Mouse (Mus musculus) stomach, embryonic 15.5 days (tissue): ENCODE results near the gene Mtmr12. TPM values are rescaled to one million over a fixed set of nuclear protein-coding genes. Genes with fewer than 3 reads are reported as not detected.

Source experiments
- ATAC-seq: fragments of 200-750 bp; cut with Nextera tagmentation; 2 replicates; pipeline ENCODE4 v1.8.0; 2017; ENCODE audit warnings: low read depth, moderate number of reproducible peaks, moderate TSS enrichment; ENCODE audit not compliant: insufficient read depth, low FRiP score
- H3K27ac ChIP-seq: fragments of 300-500 bp; sonication (generic); 2 replicates; pipeline ENCODE4 v1.5.1; 2015; ENCODE audit warnings: mild to moderate bottlenecking, inconsistent platforms
- H3K27me3 ChIP-seq: fragments of 300-500 bp; sonication (generic); replicated peaks from 2 replicates; pipeline ENCODE4 v1.6.1; 2015; ENCODE audit warnings: inconsistent platforms
- H3K36me3 ChIP-seq: fragments of 300-500 bp; sonication (generic); 2 replicates; pipeline ENCODE4 v1.6.1; 2015; ENCODE audit warnings: inconsistent platforms
- H3K4me1 ChIP-seq: fragments of 300-500 bp; sonication (generic); 2 replicates; pipeline ENCODE4 v1.6.1; 2015; ENCODE audit warnings: inconsistent platforms
- H3K4me2 ChIP-seq: fragments of 300-500 bp; sonication (generic); 2 replicates; pipeline ENCODE4 v1.6.1; 2015; ENCODE audit warnings: mild to moderate bottlenecking, inconsistent platforms
- H3K4me3 ChIP-seq: fragments of 300-500 bp; sonication (generic); replicated peaks from 2 replicates; pipeline ENCODE4 v1.5.1; 2015; ENCODE audit warnings: inconsistent platforms
- H3K9ac ChIP-seq: fragments of 300-500 bp; sonication (generic); 2 replicates; pipeline ENCODE4 v1.6.1; 2015; ENCODE audit warnings: inconsistent platforms
- H3K9me3 ChIP-seq: fragments of 300-500 bp; sonication (generic); 2 replicates; pipeline ENCODE4 v1.6.1; 2016; ENCODE audit warnings: inconsistent platforms
- WGBS: fragments of 180-500 bp; shearing (Covaris S2); methylation state at CpG from one replicate; pipeline ENCODE4 v1.1.7; 2015; 5-methylcytosine and 5-hydroxymethylcytosine counted together
- polyA plus RNA-seq: library from polyadenylated mRNA; unstranded; fragments of >200 nt; fragmentation: Nextera tagmentation; extraction: Ambion mirVana; gene quantifications from 2 replicates; pipeline ENCODE4 v1.2.1, GENCODE M21; 2015

Gene Mtmr12
- polyA plus RNA-seq, 1 experiment from 2014 or later: 14.9 TPM

DNA sequence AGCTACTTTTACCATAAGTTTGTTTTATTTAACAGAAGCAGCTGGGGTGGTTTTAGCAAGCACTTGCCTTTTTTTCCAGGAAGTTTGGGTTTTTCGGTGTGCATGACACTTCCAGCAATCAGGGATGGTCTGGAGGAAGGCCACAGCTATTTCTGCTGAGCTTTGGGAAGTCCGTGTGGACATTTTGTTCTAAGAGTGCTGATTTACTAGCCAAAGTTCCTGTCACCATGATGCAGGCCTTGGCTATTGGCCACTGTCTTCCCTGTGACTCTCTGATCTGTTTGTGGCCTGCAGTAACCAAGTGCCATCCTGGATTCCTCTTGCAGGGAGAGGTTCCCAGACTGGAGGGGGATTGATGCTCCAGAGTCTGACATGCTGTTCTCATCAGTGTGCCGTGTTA lies 39.0 kb downstream of the Mtmr12 start:
- Histone ChIP-seq H3K9me3 (no peaks in the 10 kb centered on the region), H3K4me2 (no peak overlapping the region), H3K9ac (no peak overlapping the region), H3K27ac (no peak overlapping the region), H3K36me3 (peaks cover 13% of the 10 kb centered on the region; the same call in 1 of the 2 replicates), H3K27me3 (no peaks in the 10 kb centered on the region), H3K4me1 (no peaks in the 10 kb centered on the region), H3K4me3 (no peak overlapping the region)
- ATAC-seq: no peak
- 75% methylated on average over 3 of the region's 3 CpGs for WGBS

DNA sequence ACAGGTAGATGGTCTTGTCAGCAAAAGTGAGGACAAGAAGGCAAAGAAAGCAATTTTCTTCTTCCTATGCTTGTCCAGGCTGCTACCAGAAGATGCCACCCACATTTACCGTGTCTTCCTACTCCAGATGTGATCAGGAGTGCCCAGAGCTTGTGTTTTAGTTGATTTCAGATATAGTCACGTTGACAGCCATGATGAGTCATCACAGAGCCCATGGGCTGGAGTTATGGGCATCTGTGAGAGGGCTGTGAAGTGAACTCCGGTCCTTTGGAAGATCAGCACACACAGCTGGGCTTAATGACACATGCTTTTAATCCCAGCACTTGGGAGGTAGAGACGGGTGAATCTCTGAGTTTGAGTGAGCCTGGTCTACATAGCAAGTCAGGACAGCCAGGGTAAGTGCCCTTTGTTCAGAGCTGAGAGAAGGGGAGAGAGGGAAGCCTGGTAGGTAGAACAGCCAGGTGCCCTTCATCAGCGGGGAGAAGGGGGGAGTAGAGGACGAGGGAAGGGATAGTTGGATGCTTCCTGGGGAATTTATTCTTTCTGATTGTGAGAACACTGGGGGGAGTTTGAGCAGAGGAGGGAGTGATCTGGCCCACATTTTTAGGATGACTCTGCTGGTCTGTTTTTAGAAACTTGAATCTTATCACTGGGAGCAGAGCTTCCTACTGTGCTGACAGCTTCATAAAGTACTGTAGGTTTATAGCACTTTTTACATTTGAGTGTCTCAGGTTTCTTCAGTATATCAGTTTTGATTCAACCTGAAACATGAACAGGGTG lies 40.9 kb downstream of the Mtmr12 start:
- no peak overlapping the region for H3K4me3 ChIP-seq
- H3K4me1 ChIP-seq: no peaks in the 10 kb centered on the region
- ATAC-seq: peak; percentile 70; the same call in 1 of the 2 replicates
- H3K27ac ChIP-seq: no peak overlapping the region
- no peaks in the 10 kb centered on the region for H3K9me3 ChIP-seq
- H3K4me2 ChIP-seq: no peak overlapping the region
- H3K9ac ChIP-seq: no peak overlapping the region; the same call in 1 of the 2 replicates
- H3K27me3 ChIP-seq: no peaks in the 10 kb centered on the region
- WGBS: 63% methylated on average over 6 of the region's 6 CpGs
- H3K36me3 ChIP-seq: peaks cover 9% of the 10 kb centered on the region; the same call in 1 of the 2 replicates

DNA sequence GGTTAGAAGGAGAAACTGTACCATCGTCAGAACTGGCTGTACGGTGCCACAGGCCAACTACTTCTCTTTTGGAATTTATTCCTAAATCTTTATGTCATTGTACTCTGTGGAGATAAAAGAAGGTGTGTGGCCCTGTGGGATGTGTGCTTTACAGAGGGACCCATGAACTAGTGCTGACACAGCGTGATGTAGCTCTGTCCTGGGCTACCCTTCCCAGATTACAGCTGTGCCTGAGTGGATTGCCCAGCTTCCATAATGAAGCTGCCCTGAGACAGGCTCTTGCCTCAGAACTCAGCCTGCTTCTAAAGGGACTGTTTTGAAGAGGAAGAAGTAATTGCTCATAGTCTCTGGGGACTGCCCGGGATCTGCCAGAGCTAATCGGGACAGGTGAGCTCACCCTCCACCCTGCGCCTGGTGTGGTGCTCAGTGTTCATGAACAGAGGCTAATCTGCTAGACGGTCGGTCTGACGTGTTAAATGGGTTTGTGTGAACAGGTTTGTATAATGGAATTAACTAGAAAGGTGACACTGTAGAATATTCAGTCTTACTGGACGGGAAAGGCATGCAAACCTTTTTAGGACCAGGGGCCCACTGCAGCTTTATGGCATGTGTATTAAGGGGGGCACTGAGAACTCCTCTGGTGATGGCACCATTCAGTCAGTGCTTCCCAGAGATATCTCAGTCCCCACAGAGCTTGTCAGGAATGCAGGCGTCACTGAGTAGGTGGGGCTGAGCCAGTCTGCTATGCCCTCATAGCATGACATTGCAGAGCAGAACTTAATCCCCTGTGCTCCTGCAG lies 41.7 kb downstream of the Mtmr12 start:
- Histone ChIP-seq H3K27me3 (no peaks in the 10 kb centered on the region), H3K9ac (no peak overlapping the region), H3K4me1 (no peaks in the 10 kb centered on the region), H3K27ac (no peak overlapping the region), H3K36me3 (peaks cover 14% of the 10 kb centered on the region), H3K9me3 (no peaks in the 10 kb centered on the region), H3K4me2 (no peak overlapping the region), H3K4me3 (no peak overlapping the region)
- peak; percentile 47; the same call in 1 of the 2 replicates for ATAC-seq
- WGBS: 79% methylated on average over 11 of the region's 11 CpGs

DNA sequence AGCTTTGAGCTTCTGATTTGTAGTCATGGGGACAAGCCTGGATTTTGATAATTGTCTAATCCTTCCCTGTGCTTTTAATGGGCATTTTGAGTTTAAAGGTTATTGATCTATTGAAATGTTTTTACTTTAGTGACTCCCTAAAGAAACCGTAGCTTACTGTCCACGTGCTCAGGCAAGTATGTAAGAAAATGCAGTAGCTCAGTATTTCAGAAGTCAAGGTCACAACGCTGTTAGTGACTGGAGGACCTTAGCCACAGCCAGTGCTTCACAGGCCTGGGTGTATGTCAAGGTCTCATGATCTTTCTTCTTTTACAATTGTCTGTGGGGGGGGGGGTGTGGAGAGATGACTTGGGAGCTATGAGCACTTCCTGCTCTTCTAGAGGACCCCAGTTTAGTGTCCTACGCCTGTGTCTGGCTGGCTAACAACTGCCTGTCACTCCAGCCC lies 42.4 kb downstream of the Mtmr12 start:
- Histone ChIP-seq H3K27me3 (no peaks in the 10 kb centered on the region), H3K4me1 (no peaks in the 10 kb centered on the region), H3K27ac (no peak overlapping the region), H3K4me2 (no peak overlapping the region), H3K4me3 (no peak overlapping the region), H3K9me3 (no peaks in the 10 kb centered on the region), H3K9ac (no peak overlapping the region), H3K36me3 (peaks cover 20% of the 10 kb centered on the region)
- 81% methylated on average over 4 of the region's 4 CpGs for WGBS
- no peak for ATAC-seq

DNA sequence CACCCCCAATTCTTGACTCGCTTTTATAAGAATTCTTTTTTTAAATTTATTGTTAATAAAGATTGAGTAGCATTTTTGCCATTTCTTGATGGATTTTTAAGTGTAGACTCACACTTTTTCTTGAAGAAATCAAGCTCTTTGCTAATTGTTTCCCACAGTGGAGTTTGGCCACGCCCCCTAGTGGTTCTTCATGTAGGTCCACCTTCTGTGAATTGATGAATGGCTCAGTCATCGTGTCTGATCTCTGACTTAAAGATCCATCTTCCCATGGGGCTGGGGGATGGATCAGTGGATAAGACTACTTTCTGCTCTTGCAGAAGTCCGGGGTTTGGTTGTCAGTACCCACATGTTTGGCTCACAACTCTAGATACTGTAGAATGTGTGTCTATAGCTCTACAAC lies 43.5 kb downstream of the Mtmr12 start:
- Histone ChIP-seq H3K27ac (no peak overlapping the region), H3K4me3 (no peak overlapping the region), H3K36me3 (peaks cover 26% of the 10 kb centered on the region), H3K27me3 (no peaks in the 10 kb centered on the region), H3K9ac (no peak overlapping the region), H3K4me1 (no peaks in the 10 kb centered on the region), H3K4me2 (no peak overlapping the region), H3K9me3 (no peaks in the 10 kb centered on the region)
- 55% methylated on average over 4 of the region's 4 CpGs for WGBS
- no peak for ATAC-seq

DNA sequence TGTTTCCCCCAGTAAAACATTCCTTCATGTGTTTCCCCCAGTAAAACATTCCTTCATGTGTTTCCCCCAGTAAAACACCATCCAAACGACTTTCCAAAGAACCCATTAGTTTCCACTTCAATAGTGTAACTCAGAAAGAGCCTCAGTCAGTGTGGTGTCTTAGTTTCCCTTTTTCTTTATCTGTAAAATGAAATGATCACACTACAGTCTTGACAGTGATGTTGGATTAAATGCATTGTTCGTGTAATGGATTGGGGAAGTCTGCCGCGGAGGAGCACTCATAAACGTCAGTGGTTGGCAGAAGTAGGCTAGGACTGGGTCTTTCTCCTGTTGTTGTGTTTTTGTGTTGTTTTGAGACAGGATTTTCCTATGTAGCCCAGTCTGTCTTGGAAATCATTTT lies 45.5 kb downstream of the Mtmr12 start:
- peaks cover 31% of the 10 kb centered on the region for H3K36me3 ChIP-seq
- no peak overlapping the region for H3K4me3 ChIP-seq
- 75% methylated on average over 5 of the region's 5 CpGs for WGBS
- no peak for ATAC-seq
- no peak overlapping the region for H3K9ac ChIP-seq
- no peak overlapping the region for H3K27ac ChIP-seq
- H3K27me3 ChIP-seq: no peaks in the 10 kb centered on the region
- H3K4me1 ChIP-seq: no peaks in the 10 kb centered on the region
- H3K9me3 ChIP-seq: no peaks in the 10 kb centered on the region
- H3K4me2 ChIP-seq: no peak overlapping the region

DNA sequence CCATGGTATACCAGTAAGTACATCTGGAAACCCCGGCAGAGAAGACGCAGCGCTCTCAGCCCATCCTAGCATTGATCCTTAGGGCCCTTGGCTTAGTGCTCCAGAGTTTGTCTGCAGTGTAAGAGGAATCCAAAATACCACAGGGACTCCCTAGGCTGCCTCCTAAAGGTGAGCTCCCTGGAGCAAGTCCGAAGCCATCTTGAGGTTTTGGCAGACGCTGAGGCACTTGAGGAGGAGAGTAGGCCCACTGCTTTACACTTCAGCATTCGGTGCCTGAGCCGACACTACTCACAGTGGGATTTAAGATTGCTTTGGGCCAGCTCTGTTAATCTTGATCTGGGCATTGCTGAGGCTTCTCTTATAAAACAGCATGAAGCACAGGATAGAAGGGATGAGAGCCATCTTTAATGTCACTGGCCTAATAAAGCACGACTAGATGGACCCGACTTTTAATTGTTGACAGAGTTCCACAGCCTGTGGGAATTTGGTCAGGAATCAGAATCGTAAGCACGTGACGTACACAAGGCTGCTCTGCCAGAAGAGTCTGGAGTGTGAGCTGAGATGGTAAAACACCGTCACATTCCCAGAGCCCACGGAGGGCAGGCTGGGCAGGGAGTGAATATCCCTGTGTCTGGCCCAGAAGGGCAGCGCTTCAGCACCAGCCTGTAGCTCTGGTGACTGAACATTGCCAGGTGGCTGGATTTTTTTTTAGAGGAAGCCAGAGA lies 46.8 kb downstream of the Mtmr12 start:
- Histone ChIP-seq H3K4me3 (no peak overlapping the region), H3K4me2 (no peak overlapping the region), H3K27ac (no peak overlapping the region), H3K9ac (no peak overlapping the region), H3K4me1 (no peaks in the 10 kb centered on the region), H3K36me3 (peaks cover 27% of the 10 kb centered on the region), H3K27me3 (no peaks in the 10 kb centered on the region), H3K9me3 (no peaks in the 10 kb centered on the region)
- WGBS: 91% methylated on average over 15 of the region's 15 CpGs
- ATAC-seq: no peak

DNA sequence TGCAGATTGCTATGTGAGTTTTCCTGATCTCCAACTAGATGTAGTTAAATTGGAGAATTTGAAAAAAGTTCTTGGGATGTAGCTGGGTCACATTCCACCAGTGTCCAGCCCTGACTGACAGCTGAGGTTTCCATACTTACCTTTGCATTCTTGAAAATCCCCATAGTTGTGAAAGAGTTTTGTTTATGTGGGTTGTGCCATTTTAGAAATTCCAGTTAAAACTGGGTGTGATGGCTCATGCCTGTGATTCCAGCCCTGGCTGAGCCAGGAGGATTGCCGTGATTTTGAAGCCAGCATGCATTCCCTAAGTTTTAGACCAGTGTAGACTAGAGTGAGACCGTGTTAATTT lies 47.3 kb downstream of the Mtmr12 start:
- ATAC-seq: no peak
- Histone ChIP-seq H3K9me3 (no peaks in the 10 kb centered on the region), H3K9ac (no peak overlapping the region), H3K36me3 (peaks cover 23% of the 10 kb centered on the region), H3K4me3 (no peak overlapping the region), H3K4me1 (no peaks in the 10 kb centered on the region), H3K27me3 (no peaks in the 10 kb centered on the region), H3K4me2 (no peak overlapping the region), H3K27ac (no peak overlapping the region)
- 84% methylated on average over 2 of the region's 2 CpGs for WGBS

DNA sequence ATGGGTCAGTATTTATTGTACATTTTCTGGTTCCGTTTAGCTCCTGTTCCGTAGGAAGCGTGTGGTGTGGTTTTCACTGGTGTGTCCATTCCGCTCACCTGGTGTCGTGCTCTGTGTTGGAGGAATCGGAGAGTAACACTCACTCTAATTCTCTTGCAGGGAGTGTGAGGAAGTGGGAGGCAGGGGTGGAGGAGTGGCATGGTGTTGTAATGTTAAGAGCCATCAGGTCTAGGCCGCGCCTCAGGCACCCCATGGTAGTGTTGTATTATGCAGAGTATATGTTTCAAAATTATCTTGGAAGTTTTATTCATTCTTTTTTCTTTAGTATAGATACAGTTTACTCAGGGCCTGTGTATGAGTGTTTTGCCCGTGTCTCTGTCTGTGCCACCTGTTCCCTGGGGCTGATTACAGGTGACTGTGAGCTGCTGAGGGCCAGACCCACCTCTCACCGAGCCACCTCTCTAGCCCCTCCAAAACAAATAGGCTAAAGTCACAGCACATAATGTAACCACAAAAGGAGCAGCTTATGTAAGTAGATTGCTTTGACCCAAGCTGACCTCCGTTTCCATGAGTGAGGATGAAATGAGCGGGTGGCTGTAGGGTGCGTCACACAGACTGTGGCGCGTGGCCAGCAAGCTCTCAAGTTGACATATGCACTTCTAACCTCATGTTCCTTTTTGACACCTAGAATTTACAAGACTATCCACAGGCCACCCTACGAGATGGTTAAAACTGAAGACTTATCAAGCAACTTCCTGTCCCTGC lies 53.1 kb downstream of the Mtmr12 start:
- Histone ChIP-seq H3K4me3 (no peak overlapping the region), H3K9me3 (no peaks in the 10 kb centered on the region), H3K4me1 (no peaks in the 10 kb centered on the region), H3K27ac (no peak overlapping the region), H3K4me2 (no peak overlapping the region), H3K9ac (no peak overlapping the region), H3K27me3 (no peaks in the 10 kb centered on the region), H3K36me3 (peaks cover 26% of the 10 kb centered on the region)
- 81% methylated on average over 16 of the region's 16 CpGs for WGBS
- ATAC-seq: peak; percentile 79

DNA sequence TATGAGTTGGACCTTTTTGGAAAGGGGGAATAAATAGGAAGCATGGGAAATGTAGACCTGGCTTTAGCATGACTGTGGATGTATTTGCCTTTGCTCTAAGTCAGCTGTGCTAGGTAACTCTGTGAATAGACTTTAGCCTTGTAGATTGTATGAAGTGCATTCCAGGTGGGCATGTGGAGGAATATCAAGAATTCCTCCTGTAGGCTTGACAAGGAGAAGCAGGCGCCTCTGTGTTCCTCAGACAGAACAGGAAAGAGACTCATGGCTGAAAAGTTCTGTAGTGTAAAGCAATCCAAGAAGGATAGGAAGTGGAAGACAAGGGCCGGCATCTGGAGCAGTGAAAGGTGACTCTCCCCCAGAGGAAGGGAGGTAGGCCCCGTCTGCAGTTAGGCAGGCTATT lies 58.2 kb downstream of the Mtmr12 start:
- no peak for ATAC-seq
- Histone ChIP-seq H3K4me1 (no peaks in the 10 kb centered on the region), H3K27ac (no peak overlapping the region), H3K4me3 (no peak overlapping the region), H3K36me3 (peaks cover 57% of the 10 kb centered on the region), H3K27me3 (no peaks in the 10 kb centered on the region), H3K9me3 (no peaks in the 10 kb centered on the region), H3K4me2 (no peak overlapping the region), H3K9ac (no peak overlapping the region)
- whole genome bisulfite sequencing: 91% methylated on average over 3 of the region's 3 CpGs

DNA sequence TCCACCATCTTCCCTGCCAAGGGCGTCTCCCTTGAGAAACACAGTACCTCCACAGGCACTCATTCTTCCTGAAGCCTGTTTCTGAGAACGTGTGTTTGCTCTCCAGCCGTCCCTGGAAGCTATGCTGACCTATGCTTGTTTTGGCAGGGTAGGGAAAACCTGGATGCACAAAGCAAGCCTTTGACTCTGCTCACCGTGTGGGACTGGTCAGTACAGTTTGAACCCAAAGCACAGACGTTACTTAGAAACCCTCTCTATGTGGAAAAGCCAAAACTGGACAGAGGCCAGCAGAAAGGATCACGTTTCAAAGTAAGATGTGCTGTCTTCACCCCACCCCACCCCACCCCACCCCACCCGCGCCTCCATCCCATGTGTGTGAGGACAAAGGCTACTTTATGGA lies 61.6 kb downstream of the Mtmr12 start:
- Histone ChIP-seq H3K9ac (no peak overlapping the region), H3K4me2 (no peak overlapping the region), H3K27ac (no peak overlapping the region), H3K4me3 (no peak overlapping the region), H3K4me1 (no peaks in the 10 kb centered on the region), H3K36me3 (peaks cover 64% of the 10 kb centered on the region), H3K27me3 (no peaks in the 10 kb centered on the region), H3K9me3 (no peaks in the 10 kb centered on the region)
- 66% methylated on average over 8 of the region's 8 CpGs for WGBS
- no peak for ATAC-seq
